Mouse (Mus musculus): ENCODE measurements around the gene Fam222a.

The Fam222a gene

DNA sequence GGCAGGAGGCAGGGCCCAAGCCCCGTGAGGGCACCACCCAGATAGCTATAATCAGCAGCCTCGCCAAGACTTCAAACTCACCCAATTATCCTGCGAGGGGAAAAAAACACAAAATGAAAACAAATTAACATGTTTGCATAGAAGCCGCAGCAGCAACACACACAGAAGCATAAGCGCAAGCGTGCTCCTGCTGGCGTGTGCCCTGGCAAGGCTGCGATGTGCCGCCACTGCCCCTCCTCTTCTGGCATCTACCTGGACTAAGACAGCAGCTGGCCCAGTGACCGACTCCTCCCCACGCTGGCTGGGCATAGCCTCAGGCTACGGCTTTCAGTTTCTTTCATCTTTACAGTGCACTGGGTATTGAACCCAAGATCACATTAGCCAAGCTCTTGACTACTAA, 13.7 kb downstream of the Fam222a start:
- in situ Hi-C loops (cut with MboI, MseI): no loop called here

DNA sequence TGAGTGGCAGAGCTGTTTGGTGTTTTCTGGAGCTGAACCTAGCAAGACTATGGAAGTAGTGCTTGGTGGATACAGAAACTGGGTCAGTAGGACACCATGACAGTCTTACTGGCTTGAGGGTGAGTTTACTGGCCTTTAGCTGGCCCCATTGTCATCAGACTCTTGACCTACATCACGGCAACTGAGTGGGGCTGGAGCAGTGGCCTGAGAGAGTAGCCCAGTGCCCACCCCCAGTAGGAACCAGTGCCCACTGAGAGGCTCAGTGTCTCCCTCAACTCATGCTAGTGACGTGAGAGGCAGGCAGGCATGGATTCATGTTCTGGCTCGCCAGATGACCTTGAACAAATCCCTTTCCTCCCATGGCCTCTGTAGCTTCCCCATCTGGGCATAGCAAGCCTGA, 15.2 kb downstream of the Fam222a start:
- in situ Hi-C loops (cut with MboI, MseI): no loop called here

GRCm38 (mm10) chr5:114583490-114584175, 15.8 kb downstream of the Fam222a start:
- in situ Hi-C loops (cut with MboI, MseI): no loop called here

GRCm38 (mm10) chr5:114584293-114585104, 16.7 kb downstream of the Fam222a start:
- in situ Hi-C loops (cut with MboI, MseI): no loop called here

DNA sequence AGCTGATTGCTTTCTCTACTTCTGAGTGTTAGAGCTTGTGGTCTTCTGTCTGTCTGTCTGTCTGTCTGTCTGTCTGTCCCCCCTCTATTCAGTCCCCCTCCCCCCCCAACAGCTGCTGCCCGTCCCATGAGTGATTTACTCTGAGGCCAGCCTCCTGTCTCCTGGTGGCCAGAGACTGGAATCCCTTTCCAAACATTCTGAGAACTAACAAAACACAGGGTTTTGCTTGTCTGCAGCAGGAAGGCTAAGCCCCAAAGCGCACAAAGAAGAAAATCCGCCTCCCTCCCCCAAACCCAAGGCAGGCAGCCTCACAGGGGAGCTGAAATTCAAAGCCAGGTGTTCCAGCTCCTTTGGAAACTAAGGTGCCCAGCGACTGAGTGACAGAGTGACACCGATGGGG, 17.9 kb downstream of the Fam222a start:
- in situ Hi-C loops (cut with MboI, MseI): no loop called here

DNA sequence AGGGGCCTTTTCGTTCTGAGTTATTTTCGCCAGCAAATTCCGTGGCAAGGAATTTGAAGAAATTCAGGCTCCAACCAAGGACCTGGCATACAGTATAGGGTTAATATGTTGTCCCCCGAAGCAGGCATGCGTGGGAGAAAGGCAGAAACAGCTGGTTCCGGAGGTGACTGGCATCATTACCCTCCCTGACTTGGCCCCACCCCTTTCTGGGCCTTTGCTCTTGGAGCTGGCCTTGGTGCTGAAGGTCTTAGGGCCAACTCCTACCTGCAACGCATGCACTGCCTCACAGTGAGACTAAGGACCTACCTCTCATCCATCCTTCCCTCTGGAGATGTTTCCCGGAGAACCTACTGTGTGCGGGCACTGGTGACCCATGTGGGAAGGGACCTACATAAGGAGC, 20.1 kb downstream of the Fam222a start:
- in situ Hi-C loops (cut with MboI, MseI): no loop called here

- in situ Hi-C loops (cut with MboI, MseI): no loop called here
Observed at GRCm38 (mm10) chr5:114588416-114588815, 20.6 kb downstream of the Fam222a start.

GRCm38 (mm10) chr5:114589026-114589425, 21.2 kb downstream of the Fam222a start:
- in situ Hi-C loops (cut with MboI, MseI): no loop called here

DNA sequence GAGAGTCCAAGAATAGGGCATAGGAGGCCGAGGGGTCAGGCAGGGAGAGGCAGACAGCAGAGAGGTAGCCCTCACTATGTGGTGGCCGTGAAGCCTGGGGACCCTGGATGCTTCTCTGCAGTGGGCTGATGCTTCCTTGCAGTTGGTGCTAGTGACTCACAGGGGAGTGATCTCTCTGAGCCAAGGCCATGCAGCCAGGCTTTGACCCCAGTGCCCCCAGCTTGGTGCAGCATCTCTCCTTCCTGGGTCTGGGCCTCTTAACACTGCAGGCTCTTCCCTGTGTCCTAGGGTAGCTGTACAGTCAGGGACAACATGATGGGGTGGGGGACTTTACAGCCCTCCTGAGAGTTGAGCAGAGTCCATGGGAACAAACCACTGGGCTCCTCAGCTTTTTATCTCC, 21.6 kb downstream of the Fam222a start:
- in situ Hi-C loops (cut with MboI, MseI): no loop called here

DNA sequence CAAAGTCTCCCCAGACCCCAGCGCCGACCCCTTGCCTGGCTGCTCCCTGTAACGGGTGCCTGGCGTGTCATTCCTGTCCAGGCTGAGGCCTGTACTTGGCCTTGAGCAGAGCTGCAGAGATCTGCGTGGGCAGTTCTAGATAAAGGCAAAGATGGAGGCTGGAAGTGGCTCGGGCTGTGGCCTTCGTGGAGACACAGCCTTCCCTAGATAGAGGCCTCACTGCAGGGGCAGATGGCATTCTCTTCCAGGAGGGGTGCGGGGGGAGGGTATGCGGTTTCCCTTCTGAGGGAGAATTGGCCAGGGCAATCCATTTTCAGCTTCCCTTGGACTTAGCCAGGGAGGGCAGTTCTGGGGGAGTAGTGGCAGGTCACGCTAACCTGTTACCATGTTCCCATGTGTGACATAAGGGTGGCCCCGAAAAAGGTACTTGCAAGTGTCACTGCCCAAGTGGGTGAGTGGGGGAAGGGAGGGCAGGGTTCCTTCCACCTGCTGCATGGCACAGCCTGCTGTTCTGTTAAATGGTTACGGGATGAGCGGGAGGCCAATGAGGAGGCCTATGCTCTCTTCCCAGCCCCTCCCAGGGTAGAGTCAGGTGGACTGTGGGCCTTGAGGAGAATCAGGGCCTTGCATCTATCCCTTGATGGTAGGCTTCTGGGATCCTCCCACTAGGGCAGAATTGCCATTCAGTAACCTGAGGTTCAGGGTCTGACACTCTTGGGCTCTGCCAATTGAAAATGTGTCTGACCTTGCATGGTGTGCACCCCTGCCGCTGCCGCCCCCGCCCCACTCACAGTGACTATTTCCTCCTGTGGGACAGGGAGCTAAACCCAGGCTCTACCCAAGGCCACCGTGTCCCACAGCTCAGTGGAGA, 22.5 kb downstream of the Fam222a start:
- in situ Hi-C loops (cut with MboI, MseI): no loop called here

DNA sequence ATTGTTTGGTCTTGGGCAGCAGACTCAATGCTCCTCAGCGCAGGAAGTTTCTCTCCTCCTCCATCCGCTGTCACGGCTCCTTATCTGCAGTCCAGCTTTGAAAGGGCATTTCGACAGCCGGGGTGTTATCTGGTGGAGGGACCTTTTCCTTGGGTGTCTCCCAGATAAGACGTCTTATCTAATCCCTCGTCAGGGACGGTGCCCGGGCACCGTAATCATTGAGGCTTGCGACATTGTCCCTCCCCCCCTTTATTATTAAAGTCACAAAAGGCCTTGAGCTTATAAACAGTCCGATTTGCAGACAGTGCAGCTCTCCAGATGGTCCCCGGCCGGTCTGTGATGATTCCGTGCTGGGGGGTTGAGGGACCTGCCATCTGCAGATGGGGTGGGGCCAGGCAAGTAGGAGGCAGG, 23.3 kb downstream of the Fam222a start:
- in situ Hi-C loops (cut with MboI, MseI): no loop called here

GRCm38 (mm10) chr5:114592463-114593160, 24.8 kb downstream of the Fam222a start:
- in situ Hi-C loops (cut with MboI, MseI): no loop called here

GRCm38 (mm10) chr5:114593161-114593821, 25.5 kb downstream of the Fam222a start:
- in situ Hi-C loops (cut with MboI, MseI): no loop called here

- in situ Hi-C loops (cut with MboI, MseI): no loop called here
Observed at GRCm38 (mm10) chr5:114593949-114594348, 26.1 kb downstream of the Fam222a start.

DNA sequence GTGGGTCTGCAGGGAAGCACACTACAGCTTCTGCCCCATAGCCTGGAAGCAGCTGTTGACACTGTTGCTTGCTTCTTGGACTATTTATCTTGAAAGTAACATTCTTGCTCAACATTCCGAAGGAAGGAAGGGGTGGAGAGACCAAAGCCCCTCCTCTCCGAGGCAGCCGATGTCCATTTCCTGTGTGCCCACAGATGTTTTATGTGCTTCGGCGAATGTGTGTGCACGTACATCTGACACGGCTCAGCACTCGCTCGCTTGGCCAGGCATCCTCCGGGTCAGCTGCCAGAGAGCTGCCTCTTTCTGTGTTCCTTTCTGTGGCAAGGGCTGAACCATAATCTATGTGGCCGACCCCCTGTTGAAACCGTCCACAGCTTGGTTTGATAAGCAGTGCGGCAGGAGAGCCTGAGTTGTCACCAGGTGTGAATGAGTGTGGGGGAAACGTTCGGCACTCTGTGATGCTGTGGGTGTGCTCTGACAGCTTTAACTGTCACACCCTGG, 27.0 kb downstream of the Fam222a start:
- in situ Hi-C loops (cut with MboI, MseI): no loop called here

DNA sequence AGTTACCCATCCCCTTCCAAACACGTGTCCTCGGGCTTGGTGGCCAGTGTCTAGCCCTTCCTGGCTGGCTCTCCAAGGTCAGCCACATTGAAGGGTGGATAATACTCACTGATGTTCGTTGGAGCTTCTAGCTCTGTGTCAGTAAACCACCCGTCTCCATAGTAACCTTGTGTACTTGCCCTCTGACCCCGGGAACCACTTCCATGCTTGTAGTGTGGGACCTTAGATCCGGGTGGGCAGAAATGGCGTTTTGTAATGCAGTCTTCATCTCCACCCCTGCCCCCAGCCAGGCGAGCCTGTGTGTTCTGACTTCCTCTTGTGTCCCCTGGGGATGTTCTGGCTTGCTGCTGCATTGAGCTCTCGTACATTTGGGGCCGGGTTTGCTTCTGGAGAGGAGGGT, 28.8 kb downstream of the Fam222a start:
- in situ Hi-C loops (cut with MboI, MseI): no loop called here

- in situ Hi-C loops (cut with MboI, MseI): no loop called here
Observed at GRCm38 (mm10) chr5:114597222-114597621, 29.4 kb downstream of the Fam222a start.

DNA sequence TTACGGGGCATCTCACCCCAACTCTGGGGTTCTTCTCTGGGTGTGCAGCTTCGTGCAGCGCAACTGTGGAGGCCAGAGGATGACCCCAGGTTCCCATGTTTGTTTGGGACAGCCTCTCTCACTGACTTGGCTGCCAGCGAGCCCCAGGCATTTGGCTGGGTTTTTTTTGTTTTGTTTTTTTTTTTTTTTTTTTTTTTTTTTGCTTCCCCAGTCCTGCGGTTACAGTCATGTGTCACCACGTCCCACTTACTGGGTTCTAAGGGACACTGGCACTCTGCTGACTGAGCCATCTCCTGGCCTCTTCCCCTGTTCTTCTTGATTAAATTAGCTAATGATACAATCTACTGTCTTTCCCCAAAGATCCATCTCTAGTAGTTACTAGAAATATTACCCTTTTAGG, 29.8 kb downstream of the Fam222a start:
- in situ Hi-C loops (cut with MboI, MseI): no loop called here

GRCm38 (mm10) chr5:114602012-114602411, 34.2 kb downstream of the Fam222a start:
- in situ Hi-C loops (cut with MboI, MseI): no loop called here

DNA sequence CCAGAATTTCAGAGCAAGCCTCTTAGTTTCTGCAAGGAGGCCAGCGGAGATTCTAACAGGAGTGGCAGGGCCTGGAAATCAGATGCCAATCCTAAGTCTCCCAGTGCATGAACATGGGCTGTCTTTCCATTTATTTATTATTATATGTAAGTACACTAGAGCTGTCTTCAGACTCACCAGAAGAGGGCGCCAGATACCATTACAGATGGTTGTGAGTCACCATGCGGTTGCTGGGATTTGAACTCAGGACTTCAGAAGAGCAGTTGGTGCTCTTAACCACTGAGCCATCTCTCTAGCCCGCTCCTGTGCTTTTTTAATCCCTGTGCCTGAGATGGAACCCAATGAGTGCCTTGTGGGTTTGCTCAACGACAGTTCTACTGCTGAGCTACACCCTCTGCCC, 36.2 kb downstream of the Fam222a start:
- in situ Hi-C loops (cut with MboI, MseI): no loop called here

DNA sequence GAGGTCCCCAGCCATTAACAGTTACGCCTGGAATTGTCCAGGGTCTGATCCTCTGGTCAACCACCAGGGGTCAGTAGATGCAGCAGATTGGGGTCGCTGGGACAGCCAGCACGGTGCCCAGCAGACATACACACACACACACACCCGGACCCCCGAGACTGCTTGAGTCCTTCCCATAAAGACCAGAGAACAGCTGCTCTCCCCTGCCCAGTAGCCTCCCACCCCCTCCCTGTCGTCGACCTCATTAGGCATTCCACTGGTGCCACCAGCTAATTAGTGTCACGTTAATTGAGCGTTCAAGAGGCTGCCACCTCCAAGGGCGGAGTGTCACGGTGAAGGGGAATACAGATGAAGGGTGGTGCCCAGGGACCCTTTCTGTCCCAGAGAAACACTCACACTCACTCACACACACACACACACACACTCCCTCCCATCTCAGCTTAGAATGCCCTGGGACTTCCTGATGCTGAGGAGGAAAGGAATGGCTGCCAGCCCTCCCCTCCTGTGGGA, 37.0 kb downstream of the Fam222a start:
- in situ Hi-C loops (cut with MboI, MseI): no loop called here

Measured in regulatory T cell (primary cell).